Mouse (Mus musculus): ENCODE measurements at regions not wholly inside any gene's neighbourhood (a gene's known extent, or its start where the extent isn't known, plus 50 kb on each side); places are given as distances from the start of the nearest gene placed in this dataset.
A peak's percentile ranks its signal among the peaks of the same experiment; 100 is the strongest.

GRCm38 (mm10) chr2:128404405-128404804, 186.6 kb upstream of the Spdye4c start:
- no peak overlapping the region for H3K9ac ChIP-seq (ENCODE audit: low read depth, low read length)
- no peak overlapping the region for H3K4me2 ChIP-seq (replicated peaks; ENCODE audit: low read depth, low read length)
- 84% methylated on average over 3 of the region's 3 CpGs for WGBS
- ATAC-seq (ENCODE audit: low FRiP score) (no peak), DNase-seq (ENCODE audit: low spot score) (no peak)
- H3K4me1 ChIP-seq (replicated peaks; ENCODE audit: control insufficient read depth, insufficient read depth, low read length): no peaks in the 10 kb centered on the region
- H3K4me3 ChIP-seq (ENCODE audit: low read depth, low read length): no peak overlapping the region
- H3K36me3 ChIP-seq (ENCODE audit: control insufficient read depth, insufficient read depth, low read length): no peaks in the 10 kb centered on the region
- H3K9me3 ChIP-seq (ENCODE audit: control insufficient read depth, low read length): no peaks in the 10 kb centered on the region
- H3K27ac ChIP-seq (ENCODE audit: low read depth, low read length): no peak overlapping the region
- H3K27me3 ChIP-seq (ENCODE audit: control insufficient read depth, insufficient read depth, low read length): no peaks in the 10 kb centered on the region

GRCm38 (mm10) chr2:128407076-128407475, 183.9 kb upstream of the Spdye4c start:
- Histone ChIP-seq H3K9me3 (ENCODE audit: control insufficient read depth, low read length) (no peaks in the 10 kb centered on the region), H3K27ac (ENCODE audit: low read depth, low read length) (no peak overlapping the region), H3K4me2 (replicated peaks; ENCODE audit: low read depth, low read length) (no peak overlapping the region), H3K36me3 (ENCODE audit: control insufficient read depth, insufficient read depth, low read length) (no peaks in the 10 kb centered on the region), H3K27me3 (ENCODE audit: control insufficient read depth, insufficient read depth, low read length) (no peaks in the 10 kb centered on the region), H3K4me3 (ENCODE audit: low read depth, low read length) (no peak overlapping the region), H3K4me1 (replicated peaks; ENCODE audit: control insufficient read depth, insufficient read depth, low read length) (no peaks in the 10 kb centered on the region), H3K9ac (ENCODE audit: low read depth, low read length) (no peak overlapping the region)
- DNase-seq (ENCODE audit: low spot score) (no peak), ATAC-seq (ENCODE audit: low FRiP score) (no peak)
- WGBS: 80% methylated on average over 7 of the region's 7 CpGs

GRCm38 (mm10) chr2:128408718-128409117, 182.3 kb upstream of the Spdye4c start:
- H3K9me3 ChIP-seq (ENCODE audit: control insufficient read depth, low read length): no peaks in the 10 kb centered on the region
- no peak for ATAC-seq (ENCODE audit: low FRiP score)

GRCm38 (mm10) chr2:128412352-128412751, 178.7 kb upstream of the Spdye4c start:
- no peak overlapping the region for H3K27ac ChIP-seq (ENCODE audit: low read depth, low read length)
- DNase-seq (ENCODE audit: low spot score) (peak; percentile 74), ATAC-seq (ENCODE audit: low FRiP score) (no peak)
- no peak overlapping the region for H3K4me3 ChIP-seq (ENCODE audit: low read depth, low read length)
- H3K27me3 ChIP-seq (ENCODE audit: control insufficient read depth, insufficient read depth, low read length): no peaks in the 10 kb centered on the region
- H3K36me3 ChIP-seq (ENCODE audit: control insufficient read depth, insufficient read depth, low read length): no peaks in the 10 kb centered on the region
- 14% methylated on average over 10 of the region's 10 CpGs for WGBS
- H3K4me2 ChIP-seq (replicated peaks; ENCODE audit: low read depth, low read length): no peak overlapping the region
- no peaks in the 10 kb centered on the region for H3K4me1 ChIP-seq (replicated peaks; ENCODE audit: control insufficient read depth, insufficient read depth, low read length)
- no peak overlapping the region for H3K9ac ChIP-seq (ENCODE audit: low read depth, low read length)
- no peaks in the 10 kb centered on the region for H3K9me3 ChIP-seq (ENCODE audit: control insufficient read depth, low read length)

More at GRCm38 (mm10) chr2:128408718-128409117, 182.3 kb upstream of the Spdye4c start:
- Histone ChIP-seq H3K27ac (ENCODE audit: low read depth, low read length) (no peak overlapping the region), H3K36me3 (ENCODE audit: control insufficient read depth, insufficient read depth, low read length) (no peaks in the 10 kb centered on the region), H3K4me3 (ENCODE audit: low read depth, low read length) (no peak overlapping the region), H3K4me2 (replicated peaks; ENCODE audit: low read depth, low read length) (no peak overlapping the region), H3K9ac (ENCODE audit: low read depth, low read length) (no peak overlapping the region), H3K27me3 (ENCODE audit: control insufficient read depth, insufficient read depth, low read length) (no peaks in the 10 kb centered on the region), H3K4me1 (replicated peaks; ENCODE audit: control insufficient read depth, insufficient read depth, low read length) (no peaks in the 10 kb centered on the region)
- peak; percentile 65 for DNase-seq (ENCODE audit: low spot score)
- WGBS: 44% methylated on average over 6 of the region's 6 CpGs

- ATAC-seq (ENCODE audit: low FRiP score) (no peak), DNase-seq (ENCODE audit: low spot score) (no peak)
- Histone ChIP-seq H3K36me3 (ENCODE audit: control insufficient read depth, insufficient read depth, low read length) (no peaks in the 10 kb centered on the region), H3K4me1 (replicated peaks; ENCODE audit: control insufficient read depth, insufficient read depth, low read length) (no peaks in the 10 kb centered on the region), H3K27me3 (ENCODE audit: control insufficient read depth, insufficient read depth, low read length) (no peaks in the 10 kb centered on the region), H3K4me2 (replicated peaks; ENCODE audit: low read depth, low read length) (no peak overlapping the region), H3K4me3 (ENCODE audit: low read depth, low read length) (no peak overlapping the region), H3K9ac (ENCODE audit: low read depth, low read length) (no peak overlapping the region), H3K27ac (ENCODE audit: low read depth, low read length) (no peak overlapping the region), H3K9me3 (ENCODE audit: control insufficient read depth, low read length) (no peaks in the 10 kb centered on the region)
- WGBS: 41% methylated on average over 10 of the region's 10 CpGs
Observed at GRCm38 (mm10) chr2:128412974-128413373, 178.0 kb upstream of the Spdye4c start.

- Histone ChIP-seq H3K36me3 (ENCODE audit: control insufficient read depth, insufficient read depth, low read length) (no peaks in the 10 kb centered on the region), H3K27me3 (ENCODE audit: control insufficient read depth, insufficient read depth, low read length) (no peaks in the 10 kb centered on the region), H3K4me1 (replicated peaks; ENCODE audit: control insufficient read depth, insufficient read depth, low read length) (no peaks in the 10 kb centered on the region), H3K9me3 (ENCODE audit: control insufficient read depth, low read length) (no peaks in the 10 kb centered on the region), H3K27ac (ENCODE audit: low read depth, low read length) (no peak overlapping the region), H3K4me2 (replicated peaks; ENCODE audit: low read depth, low read length) (no peak overlapping the region), H3K4me3 (ENCODE audit: low read depth, low read length) (no peak overlapping the region), H3K9ac (ENCODE audit: low read depth, low read length) (no peak overlapping the region)
- WGBS: 84% methylated on average over 17 of the region's 17 CpGs
- no peak for DNase-seq (ENCODE audit: low spot score)
- ATAC-seq (ENCODE audit: low FRiP score): no peak
Observed at GRCm38 (mm10) chr2:128414588-128415240, 176.3 kb upstream of the Spdye4c start.

- no peaks in the 10 kb centered on the region for H3K4me1 ChIP-seq (replicated peaks; ENCODE audit: control insufficient read depth, insufficient read depth, low read length)
- 81% methylated on average over 7 of the region's 7 CpGs for WGBS
- DNase-seq (ENCODE audit: low spot score) (no peak), ATAC-seq (ENCODE audit: low FRiP score) (no peak)
- no peaks in the 10 kb centered on the region for H3K36me3 ChIP-seq (ENCODE audit: control insufficient read depth, insufficient read depth, low read length)
- H3K9ac ChIP-seq (ENCODE audit: low read depth, low read length): no peak overlapping the region
- H3K4me3 ChIP-seq (ENCODE audit: low read depth, low read length): no peak overlapping the region
- no peak overlapping the region for H3K27ac ChIP-seq (ENCODE audit: low read depth, low read length)
- no peaks in the 10 kb centered on the region for H3K9me3 ChIP-seq (ENCODE audit: control insufficient read depth, low read length)
- H3K27me3 ChIP-seq (ENCODE audit: control insufficient read depth, insufficient read depth, low read length): no peaks in the 10 kb centered on the region
- H3K4me2 ChIP-seq (replicated peaks; ENCODE audit: low read depth, low read length): no peak overlapping the region
Observed at GRCm38 (mm10) chr2:128416416-128416815, 174.6 kb upstream of the Spdye4c start.

- DNase-seq (ENCODE audit: low spot score) (no peak), ATAC-seq (ENCODE audit: low FRiP score) (no peak)
- H3K4me2 ChIP-seq (replicated peaks; ENCODE audit: low read depth, low read length): no peak overlapping the region
- no peaks in the 10 kb centered on the region for H3K36me3 ChIP-seq (ENCODE audit: control insufficient read depth, insufficient read depth, low read length)
- H3K9ac ChIP-seq (ENCODE audit: low read depth, low read length): no peak overlapping the region
- no peaks in the 10 kb centered on the region for H3K27me3 ChIP-seq (ENCODE audit: control insufficient read depth, insufficient read depth, low read length)
- H3K9me3 ChIP-seq (ENCODE audit: control insufficient read depth, low read length): no peaks in the 10 kb centered on the region
- H3K27ac ChIP-seq (ENCODE audit: low read depth, low read length): no peak overlapping the region
- 74% methylated on average over 3 of the region's 3 CpGs for whole genome bisulfite sequencing
- H3K4me1 ChIP-seq (replicated peaks; ENCODE audit: control insufficient read depth, insufficient read depth, low read length): no peaks in the 10 kb centered on the region
- H3K4me3 ChIP-seq (ENCODE audit: low read depth, low read length): no peak overlapping the region
Observed at GRCm38 (mm10) chr2:128418960-128419359, 172.0 kb upstream of the Spdye4c start.

GRCm38 (mm10) chr2:128420406-128420805, 170.6 kb upstream of the Spdye4c start:
- DNase-seq (ENCODE audit: low spot score): no peak
- Histone ChIP-seq H3K4me3 (ENCODE audit: low read depth, low read length) (no peak overlapping the region), H3K4me1 (replicated peaks; ENCODE audit: control insufficient read depth, insufficient read depth, low read length) (no peaks in the 10 kb centered on the region), H3K27me3 (ENCODE audit: control insufficient read depth, insufficient read depth, low read length) (no peaks in the 10 kb centered on the region), H3K4me2 (replicated peaks; ENCODE audit: low read depth, low read length) (no peak overlapping the region), H3K9me3 (ENCODE audit: control insufficient read depth, low read length) (no peaks in the 10 kb centered on the region), H3K9ac (ENCODE audit: low read depth, low read length) (no peak overlapping the region), H3K36me3 (ENCODE audit: control insufficient read depth, insufficient read depth, low read length) (no peaks in the 10 kb centered on the region), H3K27ac (ENCODE audit: low read depth, low read length) (no peak overlapping the region)
- WGBS: 85% methylated on average over 10 of the region's 10 CpGs
- no peak for ATAC-seq (ENCODE audit: low FRiP score)

Data from hindbrain, embryonic 11.5 days (tissue).